Mouse (Mus musculus): ENCODE measurements at regions not wholly inside any gene's neighbourhood (a gene's known extent, or its start where the extent isn't known, plus 50 kb on each side); places are given as distances from the start of the nearest gene placed in this dataset.

DNA sequence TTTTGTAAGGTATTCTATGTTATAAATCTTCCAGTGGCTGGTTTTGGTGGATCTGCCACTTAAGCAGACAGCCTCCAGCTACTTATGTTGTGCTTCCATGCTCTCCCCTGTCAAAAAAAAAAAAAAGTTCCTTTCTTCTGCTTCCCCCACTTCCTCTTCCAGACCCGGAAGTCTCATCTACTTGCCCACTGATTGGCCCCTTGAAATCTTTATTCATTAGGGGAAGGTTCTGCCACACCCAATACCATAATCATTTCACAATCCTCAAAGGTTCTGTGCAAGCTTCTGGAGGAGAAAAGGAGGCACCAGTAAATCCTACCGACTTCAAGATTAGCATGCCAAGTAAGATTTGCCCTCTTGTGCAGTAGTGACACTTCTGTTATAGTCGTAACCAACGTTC, 784.7 kb upstream of the Zeb2 start:
- DNase-seq (ENCODE audit: inconsistent age in 2 of 2, low spot score in 1 of 2) = no peak

DNA sequence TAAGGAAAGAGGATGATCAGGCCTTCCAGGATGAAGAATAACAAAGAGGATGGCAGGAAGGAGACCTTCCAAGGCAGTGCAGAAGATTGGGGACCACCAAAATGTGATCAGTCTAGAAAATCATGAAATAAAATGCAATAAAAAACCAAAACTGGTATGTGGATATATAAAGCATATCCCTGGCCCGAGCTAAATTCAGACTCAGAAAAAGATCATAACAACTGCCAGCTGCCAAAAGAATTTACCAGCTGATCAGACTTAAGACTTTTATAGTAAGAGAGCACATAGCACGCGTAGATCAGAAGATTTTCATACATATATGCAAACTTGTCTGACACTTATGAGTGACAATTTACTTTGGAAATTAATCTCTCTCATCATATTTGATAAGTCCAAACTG, 767.5 kb upstream of the Zeb2 start:
- DNase-seq (ENCODE audit: inconsistent age in 2 of 2, low spot score in 1 of 2) = no peak

DNA sequence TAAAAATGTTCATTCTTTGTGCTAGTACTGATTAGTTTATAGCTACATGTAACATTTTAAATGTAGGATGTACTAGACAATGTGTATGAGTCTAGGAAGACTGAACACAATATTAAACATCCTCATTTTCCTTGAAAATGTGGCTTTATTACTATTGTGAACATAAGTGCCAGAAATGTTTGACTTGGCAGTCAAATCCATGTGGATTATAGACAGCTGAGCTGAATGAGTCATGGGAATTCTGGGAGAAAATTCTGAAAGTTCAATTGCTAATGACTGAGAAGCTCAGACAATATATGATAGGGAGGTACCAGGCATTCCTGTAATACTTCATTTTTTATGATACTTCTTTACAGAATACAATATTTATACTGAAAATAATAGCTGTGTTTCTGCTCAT, 761.5 kb upstream of the Zeb2 start:
- no peak for DNase-seq (ENCODE audit: inconsistent age in 2 of 2, low spot score in 1 of 2)

DNA sequence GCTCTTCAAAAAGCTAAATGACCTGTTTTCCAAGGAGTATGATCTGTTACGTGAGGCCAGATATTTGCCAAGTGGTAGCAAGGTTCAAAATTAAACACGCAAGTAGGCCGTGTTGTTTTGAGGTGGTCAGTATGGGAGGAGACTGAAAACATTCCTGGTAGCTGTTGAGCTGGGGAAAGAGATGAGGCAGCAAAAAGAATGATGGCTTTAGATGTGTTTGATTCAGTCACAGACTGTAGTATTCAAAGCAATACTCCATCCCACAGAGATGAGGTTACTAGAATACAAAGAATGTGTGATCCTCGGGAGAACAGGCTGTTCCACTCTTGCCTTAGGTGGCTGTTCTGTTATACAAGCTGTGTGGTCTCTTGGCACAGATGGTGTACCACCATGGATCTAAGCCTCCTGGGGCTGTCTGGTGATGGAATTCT, 742.7 kb upstream of the Zeb2 start:
- peak in 1 of 2 experiments; percentile 50 for DNase-seq (ENCODE audit: inconsistent age in 2 of 2, low spot score in 1 of 2)

DNA sequence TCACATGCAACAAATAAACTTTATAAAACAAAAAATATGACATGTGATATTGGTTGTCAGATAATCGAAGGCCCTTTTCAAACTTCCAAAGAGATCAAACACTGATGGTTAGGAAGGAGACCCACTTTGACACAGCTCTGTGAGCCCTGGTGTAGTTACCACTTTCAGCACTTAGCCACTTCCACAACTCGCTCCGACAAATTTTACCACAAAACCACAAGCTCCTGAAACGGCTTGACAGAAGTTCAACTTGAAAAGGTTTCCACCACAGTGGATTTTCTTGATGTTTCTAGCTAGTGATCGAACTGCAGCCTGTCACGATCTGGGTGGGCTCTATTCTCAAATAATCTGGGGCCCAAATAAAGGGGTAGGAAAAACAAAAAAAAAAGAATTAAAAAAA, 742.2 kb upstream of the Zeb2 start:
- DNase-seq (ENCODE audit: inconsistent age in 2 of 2, low spot score in 1 of 2) = no peak

DNA sequence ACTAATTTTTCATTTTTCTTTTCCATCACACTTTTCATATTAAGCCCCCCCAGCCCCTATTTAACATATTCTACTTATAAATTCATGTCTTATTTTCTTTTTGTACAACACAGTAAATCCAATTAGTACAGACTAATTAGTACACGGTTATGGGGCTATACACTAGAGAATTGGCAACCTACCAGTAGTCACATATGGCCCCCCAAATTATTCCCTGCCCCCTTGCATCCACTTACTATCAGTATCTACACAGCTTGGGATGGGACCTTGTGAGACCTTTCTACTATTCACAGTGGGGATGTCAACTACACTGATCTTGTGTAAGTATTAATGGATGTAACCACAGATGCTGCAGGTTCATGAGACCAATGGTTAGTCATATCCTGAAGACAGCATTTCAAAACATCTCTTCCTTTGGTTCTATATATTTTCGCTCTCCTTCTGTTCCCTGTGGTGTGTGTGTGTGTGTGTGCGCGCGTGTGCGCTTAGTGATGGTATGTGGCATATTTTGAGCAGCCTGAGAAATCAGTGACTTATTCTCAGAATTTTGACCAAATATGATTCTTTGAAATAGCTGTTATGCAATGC, 732.9 kb upstream of the Zeb2 start:
- peak in 1 of 2 experiments; percentile 7 for DNase-seq (ENCODE audit: inconsistent age in 2 of 2, low spot score in 1 of 2)

DNA sequence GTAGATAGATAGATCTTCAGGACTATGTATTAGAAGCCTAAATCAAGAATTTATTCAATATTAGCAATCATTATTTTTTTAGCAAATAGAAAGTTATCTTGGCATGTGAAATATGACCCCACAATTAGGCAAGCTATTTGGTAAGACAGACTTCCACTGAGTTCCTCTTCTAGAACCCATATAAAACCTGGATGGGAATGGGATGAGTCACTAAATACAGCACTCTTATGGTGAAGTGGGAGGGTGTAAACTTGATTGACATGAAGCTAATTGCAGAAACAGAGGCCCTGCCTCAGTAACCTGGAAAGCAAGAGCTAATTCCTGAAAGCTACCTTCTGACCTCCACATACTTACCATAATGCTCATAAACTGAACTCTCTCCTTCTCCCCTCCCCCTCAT, 723.2 kb upstream of the Zeb2 start:
- no peak for DNase-seq (ENCODE audit: inconsistent age in 2 of 2, low spot score in 1 of 2)

DNA sequence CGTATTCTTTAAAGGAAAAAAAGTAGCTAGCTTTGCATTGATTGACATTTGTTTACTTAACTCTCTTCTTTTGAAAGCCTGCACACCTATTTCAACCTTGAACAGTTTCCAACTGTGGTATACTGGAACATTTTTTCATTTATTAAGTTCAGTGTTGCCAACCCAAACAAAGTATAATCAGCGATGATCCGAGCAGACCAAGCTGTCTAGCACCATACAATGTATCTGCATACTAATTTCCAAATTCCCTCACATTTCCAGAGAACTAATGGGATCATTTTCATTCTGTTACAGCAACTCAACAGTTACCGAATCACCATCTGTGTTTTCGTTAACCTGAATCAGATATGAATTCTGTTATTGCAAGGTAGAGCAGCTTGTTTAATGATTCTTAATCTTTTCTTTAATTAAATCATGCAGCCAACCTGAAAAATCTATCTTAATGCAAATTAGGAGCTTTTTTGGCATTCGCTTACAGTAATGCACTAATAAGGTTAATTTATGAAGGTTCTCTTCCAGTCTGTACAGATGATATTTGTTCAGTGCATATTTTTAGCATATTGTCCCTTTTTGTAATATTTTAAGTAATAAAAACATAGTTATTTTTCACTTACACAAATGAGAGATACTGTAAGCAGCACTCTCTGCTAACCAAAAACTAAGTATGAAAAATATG, 719.5 kb upstream of the Zeb2 start:
- DNase-seq (ENCODE audit: inconsistent age in 2 of 2, low spot score in 1 of 2) = no peak

DNA sequence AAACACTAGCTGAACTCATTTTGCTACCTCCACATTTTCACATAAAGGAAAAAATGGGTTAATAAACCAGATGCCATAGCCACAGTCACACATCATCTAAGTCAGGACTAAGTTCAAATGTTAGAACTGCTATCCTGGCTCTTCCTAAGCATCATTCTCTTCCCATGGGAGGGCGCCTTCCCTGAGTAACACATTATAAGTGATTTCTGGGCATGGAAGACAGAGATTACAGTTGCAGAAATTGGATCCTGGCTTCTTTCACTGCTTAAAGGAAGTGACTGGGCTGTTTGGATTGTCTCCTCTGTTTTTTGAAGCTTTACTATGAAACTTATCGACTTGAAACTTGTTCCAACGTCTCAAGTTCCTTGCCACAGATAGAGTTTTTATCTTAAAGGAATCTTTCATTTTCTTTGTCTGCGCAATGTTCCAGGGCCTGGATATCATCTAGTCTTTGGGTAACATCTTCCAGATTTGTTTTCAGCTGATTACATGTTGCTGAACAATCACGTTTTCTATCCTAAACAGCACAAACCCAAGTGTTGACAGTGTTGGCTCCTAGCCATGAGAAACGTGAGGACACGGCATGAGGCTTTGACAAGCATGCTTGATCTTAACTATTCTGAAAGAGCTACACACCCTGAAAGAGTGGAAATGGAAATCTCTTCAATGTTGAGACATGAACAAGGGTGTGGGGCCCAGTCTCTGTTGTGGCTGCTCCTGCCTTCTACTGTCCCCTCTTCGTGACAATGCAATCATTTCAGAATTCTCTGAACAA, 700.9 kb upstream of the Zeb2 start:
- no peak for DNase-seq (ENCODE audit: inconsistent age in 2 of 2, low spot score in 1 of 2)

DNA sequence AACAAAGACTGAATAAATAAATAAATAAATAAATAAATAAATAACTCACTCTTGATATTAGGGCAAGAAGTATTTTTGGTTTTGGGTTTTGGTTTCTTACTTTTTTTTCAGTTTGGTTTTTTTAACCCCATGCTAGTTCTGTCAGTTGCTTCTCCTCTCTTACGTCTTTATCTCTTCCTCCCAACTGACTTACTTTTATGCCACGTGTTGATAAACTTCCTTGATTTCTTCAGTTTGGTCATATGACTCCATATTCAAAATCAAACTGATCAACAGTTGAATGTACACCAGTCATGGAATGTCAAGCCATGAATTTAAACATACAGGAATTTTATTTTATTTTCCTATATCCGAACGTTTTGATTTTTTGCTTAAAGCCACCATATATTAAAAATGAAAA, 697.5 kb upstream of the Zeb2 start:
- DNase-seq (ENCODE audit: inconsistent age in 2 of 2, low spot score in 1 of 2) = no peak

DNA sequence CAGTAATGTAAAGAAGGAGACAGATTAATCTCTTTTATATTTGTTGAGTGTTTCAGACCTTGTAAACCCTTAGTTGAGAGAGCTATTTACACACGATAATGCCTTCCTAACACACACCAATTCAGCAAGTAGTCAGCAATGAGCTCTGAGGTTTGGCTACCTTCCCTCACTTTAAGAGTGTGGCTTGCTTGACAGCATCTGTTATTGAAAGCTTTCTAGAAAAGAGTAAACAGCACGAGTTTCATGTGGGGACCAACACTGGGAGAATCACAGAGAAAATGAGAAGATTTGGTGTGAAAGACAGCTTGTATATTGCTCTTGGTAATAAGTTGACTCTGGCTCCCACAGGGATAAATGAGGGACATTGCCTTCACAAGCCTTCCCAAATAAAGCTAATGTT, 688.1 kb upstream of the Zeb2 start:
- no peak for DNase-seq (ENCODE audit: inconsistent age in 2 of 2, low spot score in 1 of 2)

DNA sequence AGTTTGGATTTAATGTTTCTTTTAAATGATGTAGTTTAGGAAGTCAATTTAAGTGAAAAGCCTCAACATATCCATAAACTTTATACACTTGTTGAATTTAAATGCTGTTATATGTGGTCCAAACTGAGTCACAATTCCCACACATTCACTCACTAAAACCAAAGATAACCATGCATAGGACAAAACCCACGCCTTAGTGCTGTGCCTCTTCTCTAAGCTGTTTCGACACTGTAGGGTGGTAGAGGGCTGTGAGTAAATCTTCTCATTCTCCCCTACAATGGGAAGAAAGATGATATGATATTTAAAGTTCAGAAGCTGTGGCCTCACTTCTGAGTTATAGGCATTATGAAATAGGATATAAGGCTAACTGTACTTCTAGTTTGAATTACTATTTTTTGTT, 682.9 kb upstream of the Zeb2 start:
- DNase-seq (ENCODE audit: inconsistent age in 2 of 2, low spot score in 1 of 2) = no peak

DNA sequence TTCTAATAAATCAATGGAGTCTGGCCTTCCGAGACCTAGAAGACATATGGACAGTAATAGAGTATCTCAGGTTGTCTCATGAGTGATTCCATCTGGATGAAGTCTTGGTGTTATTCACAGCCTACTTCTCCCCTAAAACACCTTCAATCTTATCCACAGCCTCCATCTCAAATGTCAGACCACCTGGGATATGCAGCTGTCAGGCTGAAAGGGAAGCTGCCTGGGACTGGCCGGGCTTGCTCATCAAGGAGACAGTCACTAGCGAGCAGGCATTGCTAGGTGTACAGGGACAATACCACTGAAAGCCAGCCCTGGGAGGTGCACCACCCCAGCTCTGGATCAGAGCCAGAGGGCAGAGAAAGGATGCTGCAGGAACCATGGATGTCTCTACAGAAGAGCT, 676.4 kb upstream of the Zeb2 start:
- no peak for DNase-seq (ENCODE audit: inconsistent age in 2 of 2, low spot score in 1 of 2)

DNA sequence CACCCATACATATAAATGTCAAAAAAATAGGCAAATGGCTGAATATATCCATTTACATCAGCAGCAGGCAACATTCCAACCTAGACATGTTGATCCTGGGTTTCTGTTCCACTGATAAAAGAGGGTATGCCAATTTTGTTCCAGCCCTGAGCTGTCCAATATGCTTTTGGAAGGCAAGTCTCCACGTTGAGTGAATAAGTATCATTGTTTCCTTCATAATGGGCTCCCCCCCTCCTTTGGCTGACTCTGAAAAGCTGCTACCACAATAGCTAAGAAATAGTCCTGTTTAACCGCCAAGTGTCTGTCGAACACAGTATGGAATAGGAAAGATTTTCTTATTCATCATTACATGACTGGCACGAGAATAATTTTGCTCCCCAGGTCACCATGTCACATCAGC, 672.5 kb upstream of the Zeb2 start:
- no peak for DNase-seq (ENCODE audit: inconsistent age in 2 of 2, low spot score in 1 of 2)

DNA sequence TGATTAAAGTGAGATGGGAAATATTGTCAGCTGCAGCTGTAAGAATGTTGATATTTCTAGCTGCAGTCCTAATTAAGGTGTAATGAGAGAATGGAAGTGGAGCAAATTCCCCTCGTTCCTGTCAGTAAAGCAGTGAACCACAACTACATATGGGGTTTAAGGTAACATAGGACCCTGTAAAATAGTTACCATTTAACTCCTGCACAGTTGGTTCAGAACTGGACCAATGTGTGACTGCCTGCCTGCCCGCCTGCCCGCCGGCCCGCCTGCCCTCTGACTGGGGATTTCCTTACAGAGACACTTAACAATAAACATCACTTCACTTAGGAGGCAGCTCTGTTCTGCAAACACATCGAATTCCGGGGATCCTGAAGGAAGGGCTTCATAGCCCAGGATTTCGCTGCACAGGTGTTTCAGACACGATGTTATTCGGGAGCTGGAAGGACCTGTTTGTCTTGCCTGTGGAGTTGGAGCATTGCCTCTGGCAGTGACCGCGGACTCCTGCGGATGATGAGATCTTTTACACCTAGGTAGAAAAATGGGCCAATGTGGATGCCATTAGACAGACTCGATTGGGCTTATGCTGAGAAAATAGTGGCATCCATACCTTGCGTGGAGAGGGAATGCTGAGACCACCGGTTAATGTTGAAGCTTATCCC, 670.7 kb upstream of the Zeb2 start:
- DNase-seq (ENCODE audit: inconsistent age in 2 of 2, low spot score in 1 of 2) = no peak

DNA sequence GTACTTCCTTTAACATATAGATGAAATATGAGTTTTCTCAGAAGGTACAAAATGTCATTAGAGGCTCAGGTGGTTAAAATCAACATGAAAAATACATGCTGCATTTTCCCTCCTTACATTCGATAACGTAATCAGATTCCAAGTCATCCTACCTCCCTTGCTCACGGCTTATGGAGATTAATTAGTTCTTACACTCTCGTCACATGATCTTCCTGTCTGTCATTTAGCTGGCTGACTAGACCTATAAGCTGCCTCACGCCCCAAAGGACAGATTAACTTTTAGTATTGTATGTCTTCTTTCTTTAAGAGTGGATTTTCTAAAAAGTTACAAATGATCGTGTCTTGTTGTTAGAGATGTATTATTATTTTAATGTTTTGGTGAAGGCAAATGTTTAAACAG, 669.6 kb upstream of the Zeb2 start:
- no peak for DNase-seq (ENCODE audit: inconsistent age in 2 of 2, low spot score in 1 of 2)

DNA sequence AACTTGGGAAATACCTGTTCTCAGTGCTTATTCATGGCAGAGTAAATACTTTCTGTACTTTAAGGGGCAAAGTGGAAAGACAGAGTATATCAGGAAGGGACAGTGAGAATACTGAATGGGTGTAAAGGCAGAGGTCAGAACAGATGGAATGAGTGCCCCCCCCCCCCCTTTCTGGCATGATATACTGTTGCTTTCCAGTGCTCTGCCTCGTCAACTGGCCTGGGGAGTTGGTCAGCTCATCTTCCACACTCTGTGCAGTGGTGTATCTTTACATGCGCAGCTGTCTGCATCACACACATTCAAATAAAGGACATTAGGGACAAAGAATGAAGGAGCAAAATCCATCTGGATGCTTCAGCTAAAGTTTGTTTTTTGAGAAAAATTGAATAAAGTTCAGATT, 668.5 kb upstream of the Zeb2 start:
- no peak for DNase-seq (ENCODE audit: inconsistent age in 2 of 2, low spot score in 1 of 2)

DNA sequence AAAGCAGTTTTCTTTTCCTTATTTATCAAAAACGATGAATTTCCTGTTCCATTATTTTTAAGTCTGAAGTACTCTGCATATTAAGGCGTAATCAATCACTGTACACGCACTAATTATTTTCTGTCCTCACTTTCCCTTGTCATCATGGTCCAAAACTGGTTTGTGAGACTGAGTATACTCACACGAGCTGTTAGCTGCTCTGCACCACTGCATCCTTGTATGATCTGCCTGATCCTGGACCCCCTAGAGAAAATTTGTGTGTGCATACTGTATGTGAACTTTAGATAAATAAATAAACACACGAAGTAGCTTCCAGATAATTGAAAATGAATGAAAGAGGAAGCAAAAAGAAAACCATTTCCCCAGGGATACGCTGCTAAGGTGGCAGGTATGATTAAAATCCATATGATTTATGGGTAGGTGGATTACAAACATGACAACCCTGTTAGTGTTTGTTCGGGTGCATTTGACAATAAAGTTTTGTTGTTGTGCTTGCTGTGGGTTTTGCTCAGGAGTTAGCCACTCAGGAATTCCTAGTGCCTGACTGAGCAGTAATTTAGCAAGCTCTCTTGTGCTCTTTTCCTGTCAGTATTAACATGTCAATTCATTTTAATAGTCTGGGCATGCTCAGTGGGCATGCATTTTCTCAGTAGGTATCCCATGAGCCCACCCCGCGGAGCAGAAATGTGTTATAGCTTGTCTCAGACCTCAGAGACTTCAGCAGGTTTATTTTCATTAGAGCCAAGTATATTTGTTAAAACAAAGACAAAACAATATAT, 666.6 kb upstream of the Zeb2 start:
- DNase-seq (ENCODE audit: inconsistent age in 2 of 2, low spot score in 1 of 2) = no peak

DNA sequence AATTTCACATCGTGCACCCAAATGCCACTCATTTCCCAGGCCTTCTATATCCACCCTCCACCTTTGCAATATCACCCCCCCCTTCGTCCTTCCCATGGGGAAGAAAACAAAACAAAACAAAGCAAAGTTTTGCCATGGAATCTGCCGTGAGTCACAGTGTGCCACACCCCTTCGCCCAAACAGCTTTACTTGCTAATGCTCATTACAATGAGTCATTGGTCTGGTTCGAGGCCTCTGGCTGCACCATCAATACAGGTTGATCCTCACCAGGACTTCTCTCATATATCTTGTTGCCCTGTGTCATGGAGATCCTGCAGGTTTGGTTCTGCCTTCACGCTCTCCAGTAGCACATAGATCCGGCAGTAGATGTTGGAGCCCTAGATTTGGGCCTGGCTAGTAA, 660.3 kb upstream of the Zeb2 start:
- no peak for DNase-seq (ENCODE audit: inconsistent age in 2 of 2, low spot score in 1 of 2)

DNA sequence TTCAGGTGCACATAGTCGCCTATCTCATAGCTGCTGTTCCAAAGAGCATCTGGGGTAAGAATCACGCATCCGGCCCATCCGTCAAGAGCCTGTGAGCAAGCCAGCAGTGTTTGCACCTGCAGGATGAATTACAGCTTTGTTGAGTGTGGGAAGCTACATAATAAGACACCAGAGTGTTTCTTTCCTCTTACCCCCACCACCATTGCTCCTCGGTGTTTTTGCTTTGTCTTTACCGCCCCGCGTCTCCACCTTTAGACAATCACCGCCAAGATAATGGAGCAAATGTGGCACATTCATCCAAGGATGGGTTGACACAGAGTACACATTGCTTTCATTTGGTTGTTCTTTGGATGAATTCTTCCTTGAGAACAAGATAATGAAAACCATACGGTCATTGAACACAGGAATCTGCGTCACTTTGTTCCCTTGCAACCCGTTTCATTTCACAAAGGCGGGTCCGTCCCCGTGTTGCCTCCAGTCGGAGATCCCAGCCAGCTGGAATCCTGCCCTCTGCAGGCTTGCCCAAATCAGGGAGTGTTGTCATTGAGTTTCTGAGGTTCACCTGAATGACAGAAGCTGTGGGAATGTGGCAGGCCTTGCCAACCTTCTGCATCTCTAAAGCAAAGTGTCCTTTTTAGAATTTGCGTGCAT, 659.4 kb upstream of the Zeb2 start:
- DNase-seq (ENCODE audit: inconsistent age in 2 of 2, low spot score in 1 of 2) = no peak

DNA sequence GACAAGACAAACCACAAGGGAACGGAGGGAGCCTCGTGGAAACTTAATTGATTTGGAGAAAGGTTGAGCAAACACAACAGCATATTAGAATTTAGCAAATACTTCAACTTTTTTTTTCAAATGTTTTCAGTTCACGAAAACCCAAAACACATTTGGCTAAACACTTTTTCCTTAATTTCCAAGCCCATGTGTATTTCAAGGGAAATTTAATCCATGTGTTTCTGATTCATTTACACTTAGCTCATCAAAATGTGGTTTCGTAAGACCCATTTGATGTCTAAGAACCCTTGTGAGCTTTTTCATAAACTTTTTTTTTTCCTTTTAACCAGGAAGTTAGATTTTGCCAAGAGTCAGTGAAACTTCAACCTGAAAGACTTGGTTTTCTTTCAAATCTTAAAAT, 658.5 kb upstream of the Zeb2 start:
- no peak for DNase-seq (ENCODE audit: inconsistent age in 2 of 2, low spot score in 1 of 2)

Measured in adrenal gland, adult (tissue).